Mouse (Mus musculus) MN1 (cell line): ENCODE measurements around the gene Plcb2.

Source experiments
- DNase-seq: peaks from one replicate; pipeline ENCODE4 v3.0.0-alpha.2; 2016; ENCODE audit warnings: low spot score

The Plcb2 gene

GRCm38 (mm10) chr2:118658457-118658856 lies 69.8 kb downstream of the Plcb2 start:
- DNase-seq, result peak; percentile 47
